Mouse (Mus musculus): Measurements from ENCODE around the gene Cd19.

Cd19 gene

DNA sequence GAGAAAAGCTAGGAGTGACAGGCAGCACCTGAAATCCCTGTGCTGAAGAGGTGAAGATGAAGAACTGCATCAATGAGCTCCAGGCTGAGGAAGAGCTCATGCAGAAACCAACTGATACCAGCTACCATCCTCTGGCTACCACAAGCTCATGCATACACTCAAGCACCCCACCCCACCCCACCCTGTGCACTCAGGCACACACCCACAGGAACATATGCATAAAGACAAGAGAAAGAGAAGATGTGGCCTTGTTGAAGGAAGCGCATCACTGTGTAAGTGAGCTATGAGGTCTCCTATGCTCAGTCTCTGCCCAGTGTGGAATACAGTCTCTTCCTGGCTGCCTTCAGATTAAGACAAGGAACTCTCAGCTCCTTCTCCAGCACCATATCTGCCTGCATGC, 26.5 kb downstream of the Cd19 start:
- DNase-seq (ENCODE audit: low read depth, low spot score) = no peak

DNA sequence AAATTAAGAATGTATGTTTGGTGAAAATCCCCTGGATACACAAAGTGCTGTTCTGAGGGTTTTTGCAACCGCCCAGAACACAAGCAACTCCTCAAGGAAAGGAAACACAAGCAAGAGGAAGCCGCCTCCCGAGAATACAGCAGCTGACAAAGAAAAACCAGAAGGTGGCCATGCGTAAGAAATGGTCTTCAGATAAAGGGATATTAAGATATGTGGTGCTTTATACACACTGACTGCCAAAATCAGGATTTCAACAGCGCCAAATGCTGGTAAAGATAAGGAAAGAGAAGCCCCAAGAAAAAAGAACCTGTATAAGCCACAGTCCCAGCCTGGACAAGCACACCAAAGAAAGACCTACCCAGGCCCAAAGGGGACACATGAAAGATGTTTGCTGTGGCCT, 31.1 kb downstream of the Cd19 start:
- DNase-seq (ENCODE audit: low read depth, low spot score) = no peak

DNA sequence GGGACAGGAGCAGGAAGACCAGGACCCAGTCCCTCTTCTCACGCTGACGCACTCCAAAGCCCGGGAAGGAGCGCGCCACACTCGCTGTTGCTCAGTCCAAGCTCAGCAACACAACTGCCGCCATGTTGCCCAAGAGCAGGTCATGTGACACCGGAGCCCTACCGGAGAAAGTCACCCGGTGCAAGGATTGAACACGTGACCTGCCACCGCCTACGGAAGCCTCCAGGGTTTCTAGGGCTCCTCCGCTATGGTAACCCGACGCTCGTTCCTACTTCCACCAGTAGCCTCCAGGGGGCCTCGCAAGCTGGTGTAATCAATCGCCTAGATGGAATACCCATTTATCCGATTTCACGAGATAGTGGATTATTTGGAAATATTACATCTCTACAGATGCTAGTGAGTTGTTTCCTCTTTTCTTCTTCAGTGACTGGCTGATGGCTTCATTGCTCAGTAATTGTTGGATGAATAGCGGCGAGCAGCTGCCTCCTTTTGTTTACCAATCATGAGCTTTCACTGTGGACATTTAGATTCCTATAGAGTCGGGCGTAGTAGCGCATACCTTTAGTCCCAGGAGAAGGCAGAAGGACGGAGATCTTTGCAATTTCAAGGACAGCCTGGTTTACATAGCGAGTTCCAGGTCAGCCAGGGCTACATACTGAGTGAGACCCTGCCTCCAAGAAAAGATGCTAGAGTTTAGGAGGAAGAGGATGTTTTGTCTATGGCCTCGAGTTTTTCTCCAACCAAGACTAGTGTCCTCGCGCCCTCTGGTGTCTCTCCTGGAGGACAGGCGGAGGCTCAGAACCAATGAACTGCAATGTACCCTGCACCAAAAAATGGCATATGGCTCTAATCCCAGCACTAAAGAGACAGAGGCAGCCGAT, 37.2 kb downstream of the Cd19 start, which contains the start of gene Spns1:
Gene Spns1 (minus strand): TSS at position 173 of the 881 bp plus-strand sequence.
- DNase-seq (ENCODE audit: low read depth, low spot score) = peak; percentile 100

DNA sequence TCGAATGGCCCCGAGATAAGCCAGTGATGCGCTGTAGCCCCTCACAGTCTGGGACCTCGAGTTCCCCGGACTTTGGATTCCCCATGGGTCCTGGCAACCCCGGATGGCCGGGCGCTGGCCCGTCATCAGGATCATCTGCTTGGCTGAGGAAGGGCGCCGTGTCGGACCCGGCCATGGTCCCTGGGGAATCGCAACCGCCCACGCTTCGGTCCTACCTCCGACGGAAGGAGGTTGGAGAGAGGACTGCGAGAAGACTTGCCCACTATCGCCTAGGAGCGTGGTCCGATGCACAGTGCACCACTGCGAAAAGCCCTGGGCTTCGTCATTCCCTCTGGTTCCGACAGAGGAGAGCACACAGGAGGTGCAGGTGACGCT, 37.8 kb downstream of the Cd19 start:
- DNase-seq (ENCODE audit: low read depth, low spot score) = no peak

- no peak for DNase-seq (ENCODE audit: low read depth, low spot score)
Measured at GRCm38 (mm10) chr7:126375012-126375411, 39.7 kb downstream of the Cd19 start.

DNA sequence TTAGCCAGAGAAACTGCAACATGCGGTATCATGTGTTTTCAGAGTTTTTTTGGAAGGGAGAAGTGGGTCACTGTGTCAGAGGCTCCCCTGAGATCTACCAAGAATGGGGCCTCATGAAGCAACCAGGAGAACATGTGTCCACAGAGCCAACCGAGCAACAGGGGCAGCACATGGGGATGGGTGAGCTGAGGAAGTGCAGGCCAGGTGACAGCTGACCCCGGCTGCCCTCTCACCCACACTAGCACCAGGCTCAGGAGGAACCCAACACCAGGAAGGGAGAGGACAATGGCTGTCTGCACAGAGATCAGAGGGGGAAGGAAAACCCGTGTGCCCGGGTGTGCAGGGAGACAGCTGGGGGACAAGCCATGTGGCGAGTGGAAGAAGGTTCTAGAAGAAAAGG, 40.2 kb downstream of the Cd19 start:
- no peak for DNase-seq (ENCODE audit: low read depth, low spot score)

- DNase-seq (ENCODE audit: low read depth, low spot score) = no peak
Measured at GRCm38 (mm10) chr7:126373007-126373406, 41.7 kb downstream of the Cd19 start.

DNA sequence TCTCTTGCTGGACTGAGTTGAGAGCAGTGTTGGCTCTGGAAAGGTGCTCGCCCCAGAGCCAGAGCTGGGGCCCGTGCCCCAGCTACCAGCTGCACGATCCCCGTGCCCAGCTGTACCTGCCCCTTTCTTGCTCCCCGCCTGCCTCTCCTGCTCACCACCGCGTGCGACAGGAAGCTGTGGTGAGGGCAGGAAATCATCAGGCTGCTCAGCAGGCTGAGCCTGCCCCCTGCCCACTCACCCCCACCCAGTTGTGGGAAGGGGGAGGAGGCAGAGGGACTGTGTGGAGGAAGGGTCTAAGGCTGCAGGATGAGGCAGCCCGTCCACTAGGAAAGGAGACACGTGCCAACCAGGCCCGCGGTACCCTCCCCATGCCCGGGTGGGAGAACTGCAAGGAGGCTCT, 45.3 kb downstream of the Cd19 start, which contains the start of gene Lat:
Gene Lat (minus strand): TSS at position 178 of the 400 bp plus-strand sequence.
- no peak for DNase-seq (ENCODE audit: low read depth, low spot score)

GRCm38 (mm10) chr7:126368367-126368766, 46.3 kb downstream of the Cd19 start:
- no peak for DNase-seq (ENCODE audit: low read depth, low spot score)

DNA sequence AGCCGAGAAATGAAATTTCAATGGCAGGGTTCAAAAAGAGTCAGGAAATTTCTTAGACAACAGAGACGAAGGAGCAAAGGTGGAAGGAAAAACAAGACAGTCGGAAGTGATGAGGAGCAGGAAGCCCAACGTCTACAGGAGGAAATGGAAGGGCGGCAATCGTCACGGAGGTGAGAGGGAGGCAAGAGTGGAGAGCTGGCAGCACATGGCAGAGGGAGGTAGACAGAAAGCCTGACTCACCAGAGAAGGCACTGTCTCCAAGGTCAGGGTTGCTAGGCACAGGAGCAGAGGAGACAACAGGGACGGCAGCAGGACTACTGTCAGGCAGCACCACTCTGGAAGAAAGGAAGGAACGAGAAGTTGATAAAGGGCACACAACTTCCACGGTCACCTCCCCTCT, 47.1 kb downstream of the Cd19 start:
- no peak for DNase-seq (ENCODE audit: low read depth, low spot score)

- DNase-seq (ENCODE audit: low read depth, low spot score) = no peak
Measured at GRCm38 (mm10) chr7:126363038-126363437, 51.7 kb downstream of the Cd19 start.

DNA sequence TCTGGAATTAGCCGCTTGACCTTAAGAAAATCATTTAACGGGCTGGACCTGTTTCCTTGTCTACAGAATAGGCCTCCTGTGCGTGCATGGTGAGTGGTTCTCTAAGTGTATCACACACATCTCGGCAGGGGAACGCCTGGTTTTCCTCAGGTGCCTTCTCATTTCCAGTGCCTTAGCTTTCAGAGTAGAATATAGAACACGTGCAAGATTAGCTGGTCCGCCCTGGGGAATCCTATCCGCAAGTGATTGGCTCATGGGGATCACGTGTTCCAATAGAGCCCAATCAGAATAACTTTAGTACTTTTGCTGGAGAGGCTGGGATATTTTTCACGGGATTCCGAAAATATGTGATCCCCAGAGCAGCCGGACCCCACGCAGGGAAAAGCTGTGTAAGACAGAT, 55.6 kb downstream of the Cd19 start:
- no peak for DNase-seq (ENCODE audit: low read depth, low spot score)

Data from brain, adult 2 months (tissue).